Mouse (Mus musculus) hindbrain, postnatal 0 days (tissue): ENCODE results near the gene Noc4l. TPM values are rescaled to one million over a fixed set of nuclear protein-coding genes. Genes with fewer than 3 reads are reported as not detected.

Experiments
- ATAC-seq: fragments of 200-750 bp; cut with Nextera tagmentation; 2 replicates; pipeline ENCODE4 v1.8.0; 2017; ENCODE audit warnings: mild to moderate bottlenecking, moderate TSS enrichment, moderate library complexity
- DNase-seq: peaks from one replicate; pipeline ENCODE4 v3.0.0-alpha.2; 2015; ENCODE audit warnings: low spot score
- H3K27ac ChIP-seq: fragments of 300-500 bp; sonication (generic); 2 replicates; pipeline ENCODE4 v1.5.1; 2014; ENCODE audit warnings: mild to moderate bottlenecking
- H3K27me3 ChIP-seq: fragments of 300-500 bp; sonication (generic); 2 replicates; pipeline ENCODE4 v1.6.1; 2014; ENCODE audit warnings: low read length, mixed read lengths; ENCODE audit not compliant: insufficient read depth
- H3K36me3 ChIP-seq: fragments of 300-500 bp; sonication (generic); 2 replicates; pipeline ENCODE4 v1.6.1; 2014; ENCODE audit warnings: low read length, mixed read lengths; ENCODE audit not compliant: insufficient read depth
- H3K4me1 ChIP-seq: fragments of 300-500 bp; sonication (generic); 2 replicates; pipeline ENCODE4 v1.6.1; 2014; ENCODE audit warnings: antibody characterized with exemption, low read length, mixed read lengths; ENCODE audit not compliant: insufficient read depth
- H3K4me2 ChIP-seq: fragments of 300-500 bp; sonication (generic); 2 replicates; pipeline ENCODE4 v1.6.1; 2014; ENCODE audit warnings: low read depth, mild to moderate bottlenecking, low read length, moderate library complexity, mixed read lengths
- H3K4me3 ChIP-seq: fragments of 300-500 bp; sonication (generic); 2 replicates; pipeline ENCODE4 v1.5.1; 2014; ENCODE audit warnings: low read length
- H3K9ac ChIP-seq: fragments of 300-500 bp; sonication (generic); replicated peaks from 2 replicates; pipeline ENCODE4 v1.6.1; 2014; ENCODE audit warnings: mild to moderate bottlenecking, low read length, moderate library complexity, mixed read lengths
- H3K9me3 ChIP-seq: fragments of 300-500 bp; sonication (generic); 2 replicates; pipeline ENCODE4 v1.6.1; 2016; ENCODE audit warnings: low read length, mixed read lengths
- CTCF ChIP-seq: IDR thresholded peaks from 2 replicates; pipeline ENCODE4 v1.5.1; 2016; ENCODE audit warnings: antibody characterized with exemption, control low read depth, low read depth
- WGBS: fragments of 180-500 bp; shearing (Covaris S2); extraction: QIAGEN DNeasy Blood & Tissue Kit; methylation state at CpG from one replicate; pipeline ENCODE4 v1.1.7; 2014; 5-methylcytosine and 5-hydroxymethylcytosine counted together
- polyA plus RNA-seq: library from polyadenylated mRNA; unstranded; fragments of >200 nt; fragmentation: Nextera tagmentation; extraction: Ambion mirVana; gene quantifications from 2 replicates; pipeline ENCODE4 v1.2.1, GENCODE M21; 2015
- total RNA-seq: library from RNA; depleted of rRNA; stranded (reverse); fragments of >200 nt; gene quantifications from 2 replicates; pipeline ENCODE4 v1.2.3, GENCODE M21; 2014; rRNA removed

Noc4l gene
- total RNA-seq (31.8 and 42.8 TPM in 2 replicates), polyA plus RNA-seq (38.0 and 42.9 TPM in 2 replicates)

GRCm38 (mm10) chr5:110652719-110653648 lies at the start of gene Noc4l, which contains the start of gene Ddx51:
Noc4l (minus strand) TSS chr5:110653417.
Ddx51 (plus strand) TSS chr5:110653451.
- TF ChIP-seq CTCF: peak; percentile 24
- Histone ChIP-seq H3K27me3 (no peaks in the 10 kb centered on the region), H3K4me1 (peaks cover 12% of the 10 kb centered on the region), H3K4me2 (peak within 1 kb of the TSS; percentile 97), H3K9me3 (no peaks in the 10 kb centered on the region), H3K4me3 (peak within 1 kb of the TSS; percentile 98), H3K27ac (peak within 1 kb of the TSS; percentile 51), H3K36me3 (peaks cover 65% of the 10 kb centered on the region), H3K9ac (peak within 1 kb of the TSS; percentile 83)
- WGBS: under 1% methylated on average over 89 of the region's 91 CpGs
- ATAC-seq (peak; percentile 83), DNase-seq (peak; percentile 99)

- no peak for ATAC-seq
- no peaks in the 10 kb centered on the region for H3K27me3 ChIP-seq
- no peaks in the 10 kb centered on the region for H3K9me3 ChIP-seq
- H3K9ac ChIP-seq: no peak overlapping the region
- 90% methylated on average over 4 of the region's 4 CpGs for WGBS
- DNase-seq: no peak
- H3K4me2 ChIP-seq: no peak overlapping the region
- H3K4me3 ChIP-seq: no peak overlapping the region
- no peaks in the 10 kb centered on the region for H3K4me1 ChIP-seq
- peaks cover 83% of the 10 kb centered on the region for H3K36me3 ChIP-seq
- no peak overlapping the region for H3K27ac ChIP-seq
- TF ChIP-seq CTCF: no peak
Measured at GRCm38 (mm10) chr5:110698617-110699016, 45.4 kb upstream of the Noc4l start.

GRCm38 (mm10) chr5:110682041-110682440 lies 28.8 kb upstream of the Noc4l start:
- Histone ChIP-seq H3K27me3 (no peaks in the 10 kb centered on the region), H3K9ac (no peak overlapping the region), H3K4me3 (no peak overlapping the region), H3K36me3 (peaks cover 81% of the 10 kb centered on the region), H3K4me1 (no peaks in the 10 kb centered on the region), H3K4me2 (no peak overlapping the region), H3K9me3 (no peaks in the 10 kb centered on the region), H3K27ac (no peak overlapping the region)
- ATAC-seq (no peak), DNase-seq (no peak)
- WGBS: 90% methylated on average over 8 of the region's 8 CpGs
- TF ChIP-seq CTCF: no peak

- Histone ChIP-seq H3K9me3 (no peaks in the 10 kb centered on the region), H3K4me2 (no peak overlapping the region), H3K4me3 (no peak overlapping the region), H3K4me1 (no peaks in the 10 kb centered on the region), H3K27me3 (no peaks in the 10 kb centered on the region), H3K9ac (no peak overlapping the region), H3K36me3 (peaks cover 71% of the 10 kb centered on the region), H3K27ac (no peak overlapping the region)
- TF ChIP-seq CTCF: peak; percentile 23; the same call in 1 of the 2 replicates
- peak; percentile 9 for DNase-seq
- ATAC-seq: peak; percentile 51; the same call in 1 of the 2 replicates
- WGBS: 52% methylated on average over 6 of the region's 6 CpGs
Measured at GRCm38 (mm10) chr5:110665486-110666121, 12.4 kb upstream of the Noc4l start.

GRCm38 (mm10) chr5:110664750-110665269 lies 11.6 kb upstream of the Noc4l start:
- no peak overlapping the region for H3K4me3 ChIP-seq
- no peak overlapping the region for H3K4me2 ChIP-seq
- no peaks in the 10 kb centered on the region for H3K4me1 ChIP-seq
- DNase-seq (no peak), ATAC-seq (no peak)
- no peak for TF ChIP-seq CTCF
- no peaks in the 10 kb centered on the region for H3K9me3 ChIP-seq
- peaks cover 71% of the 10 kb centered on the region for H3K36me3 ChIP-seq
- whole genome bisulfite sequencing: 96% methylated on average over 2 of the region's 2 CpGs
- no peak overlapping the region for H3K27ac ChIP-seq
- H3K27me3 ChIP-seq: no peaks in the 10 kb centered on the region
- no peak overlapping the region for H3K9ac ChIP-seq

- no peaks in the 10 kb centered on the region for H3K9me3 ChIP-seq
- no peak overlapping the region for H3K27ac ChIP-seq
- TF ChIP-seq CTCF: no peak
- H3K9ac ChIP-seq: no peak overlapping the region
- no peak for ATAC-seq
- no peak for DNase-seq
- H3K27me3 ChIP-seq: no peaks in the 10 kb centered on the region
- no peaks in the 10 kb centered on the region for H3K4me1 ChIP-seq
- H3K4me3 ChIP-seq: no peak overlapping the region
- H3K4me2 ChIP-seq: no peak overlapping the region
- peaks cover 68% of the 10 kb centered on the region for H3K36me3 ChIP-seq
- 96% methylated on average over 2 of the region's 2 CpGs for WGBS
Measured at GRCm38 (mm10) chr5:110664041-110664440, 10.8 kb upstream of the Noc4l start.
